Mouse (Mus musculus) natural killer cell, adult 2 months (primary cell): Measurements from ENCODE around the gene Rab40c.

Experiments
- DNase-seq, 2 experiments: peaks; one replicate each; pipeline ENCODE4 v3.0.0; 2022; ENCODE audit warnings: low spot score in 2 of 2

Rab40c gene

GRCm38 (mm10) chr17:25900193-25900592 is 19.3 kb downstream of the Rab40c start:
- DNase-seq: no peak

- DNase-seq: no peak
Observed at GRCm38 (mm10) chr17:25895891-25896290, 23.6 kb downstream of the Rab40c start.

GRCm38 (mm10) chr17:25895415-25895814 is 24.1 kb downstream of the Rab40c start:
- DNase-seq: no peak

DNA sequence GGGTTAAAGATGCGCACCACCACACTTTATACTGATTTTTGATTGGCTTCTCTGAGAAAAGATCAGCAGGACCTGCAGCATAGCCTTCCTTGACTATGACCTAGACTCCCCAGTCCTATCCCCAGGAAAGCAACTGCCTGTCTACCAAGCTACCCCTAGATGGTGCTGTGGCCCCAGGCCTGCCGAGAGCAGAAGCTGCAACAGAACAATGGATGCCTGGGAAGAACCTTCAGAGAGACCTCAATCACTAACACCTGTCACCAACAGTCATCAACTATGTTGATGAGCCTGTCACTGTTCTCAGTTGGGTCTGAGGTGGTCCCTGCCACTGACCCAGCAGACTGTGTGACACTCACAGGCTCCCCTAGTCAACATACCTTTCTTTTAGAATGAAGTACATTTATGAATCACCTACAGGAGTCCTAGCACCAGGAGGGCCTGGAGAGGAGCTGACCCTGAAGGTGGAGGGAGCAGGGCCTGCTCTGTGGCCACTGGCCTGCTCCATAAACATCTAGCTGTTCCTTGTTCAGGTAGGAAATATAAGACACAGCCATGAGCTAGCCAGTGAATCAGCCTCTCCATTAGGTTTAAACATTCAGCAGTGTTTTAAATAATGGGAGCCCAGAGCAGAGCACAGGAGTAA is 25.4 kb downstream of the Rab40c start:
- peak; percentile 43 to 69 for DNase-seq

GRCm38 (mm10) chr17:25888837-25889236 is 30.7 kb downstream of the Rab40c start:
- no peak for DNase-seq

- DNase-seq: no peak
Observed at GRCm38 (mm10) chr17:25887467-25887866, 32.1 kb downstream of the Rab40c start.

- no peak for DNase-seq
Observed at GRCm38 (mm10) chr17:25886806-25887205, 32.7 kb downstream of the Rab40c start.

DNA sequence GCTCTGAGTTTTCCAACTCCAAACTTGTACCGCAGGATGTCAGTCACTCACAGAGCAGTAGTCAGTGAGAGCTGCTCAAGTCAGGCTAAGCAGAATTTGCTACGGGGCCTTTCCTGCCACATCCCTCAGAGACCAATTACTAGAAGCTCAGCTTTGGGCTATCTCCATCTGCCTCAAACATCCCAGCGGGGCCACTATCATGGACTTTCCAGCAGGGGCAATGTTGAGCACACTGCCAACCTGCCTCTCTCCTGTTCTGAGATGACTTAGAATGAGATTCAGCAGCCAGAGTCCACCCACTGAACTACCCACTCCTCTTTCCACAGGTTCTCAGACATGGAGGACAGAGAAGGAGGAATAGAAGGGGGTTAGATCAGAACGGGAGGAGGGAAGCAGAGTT is 33.9 kb downstream of the Rab40c start:
- no peak for DNase-seq

GRCm38 (mm10) chr17:25883824-25884223 is 35.7 kb downstream of the Rab40c start:
- DNase-seq: no peak

DNA sequence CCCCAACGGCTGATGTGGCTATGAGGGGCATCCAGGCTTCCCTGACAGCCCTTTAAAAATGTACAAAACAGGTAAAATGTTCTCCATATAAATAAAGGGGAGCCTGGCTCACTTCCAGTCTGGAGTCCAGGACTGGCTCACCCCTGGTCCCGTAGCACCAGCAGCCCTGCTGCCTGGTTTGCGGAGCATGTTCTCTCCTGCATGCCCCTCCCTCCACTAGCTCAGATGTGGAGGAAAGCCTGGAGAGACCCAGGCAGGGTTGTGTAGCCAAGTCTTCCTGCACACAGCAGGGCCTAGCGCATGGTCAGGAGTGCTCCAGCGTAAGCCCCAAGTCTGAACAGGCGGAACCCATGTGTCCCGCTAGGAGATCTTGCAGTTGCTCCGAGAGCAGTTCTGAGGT is 36.3 kb downstream of the Rab40c start:
- no peak for DNase-seq

- DNase-seq: no peak
Observed at GRCm38 (mm10) chr17:25882306-25882705, 37.2 kb downstream of the Rab40c start.

- no peak for DNase-seq
Observed at GRCm38 (mm10) chr17:25881691-25882090, 37.8 kb downstream of the Rab40c start.

- DNase-seq: no peak
Observed at GRCm38 (mm10) chr17:25880913-25881641, 38.5 kb downstream of the Rab40c start.

DNA sequence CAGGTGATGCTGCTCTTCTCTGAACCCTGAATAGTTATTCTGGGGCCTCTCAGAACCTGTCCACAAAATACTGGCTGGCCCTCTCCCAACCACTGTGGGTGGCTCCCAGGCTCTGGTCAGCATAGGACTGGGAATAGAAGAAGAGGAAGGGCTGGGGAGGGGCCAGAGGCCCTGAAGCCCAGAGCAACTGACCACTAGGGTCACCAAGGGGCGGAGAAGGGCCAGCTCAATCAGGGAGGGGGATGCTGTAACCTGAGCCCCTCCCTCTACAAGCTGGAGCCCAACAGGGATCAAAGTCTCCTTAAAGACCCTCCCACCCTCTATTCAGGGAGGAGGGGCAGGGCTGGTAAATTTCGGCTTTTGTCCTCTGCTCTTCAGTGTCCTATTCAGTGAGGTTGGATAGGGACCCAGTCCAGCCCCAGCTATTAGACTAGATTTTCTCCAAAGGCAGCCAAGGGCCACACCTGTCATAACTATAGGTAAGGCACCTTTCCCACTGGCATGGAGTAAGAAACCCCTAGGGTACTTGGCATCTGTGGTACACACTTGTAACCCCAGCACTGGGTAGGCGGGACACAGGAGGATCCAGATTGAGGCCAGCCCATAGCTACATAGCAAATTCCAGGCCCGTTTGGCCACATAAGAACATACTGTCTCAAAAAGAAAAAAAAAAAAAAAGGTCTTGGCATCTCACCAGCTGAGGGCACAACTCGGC is 39.2 kb downstream of the Rab40c start, which contains the start of gene Wfikkn1:
TSS of gene Wfikkn1 (minus strand) at position 663 of the 715 bp plus-strand sequence.
- DNase-seq: no peak

DNA sequence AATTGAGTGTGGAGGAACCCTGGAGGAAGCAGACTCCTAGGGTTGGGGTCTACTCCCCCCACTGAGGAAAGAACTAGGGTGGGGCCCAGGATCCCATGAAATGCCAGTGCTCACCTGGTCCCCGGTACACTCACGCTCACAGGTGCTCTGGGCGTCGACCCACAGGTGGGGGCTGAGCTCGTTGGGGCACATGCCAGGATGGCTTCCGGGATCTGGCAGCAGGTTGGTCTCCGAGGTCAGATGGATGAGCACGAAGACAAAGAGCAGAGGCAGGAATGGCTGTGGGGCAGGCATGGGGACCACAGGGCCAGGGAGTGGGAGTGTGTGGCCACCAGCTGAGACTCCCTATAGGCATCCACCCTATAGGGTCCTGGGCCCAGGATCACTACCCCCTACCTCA is 39.8 kb downstream of the Rab40c start:
- no peak for DNase-seq

DNA sequence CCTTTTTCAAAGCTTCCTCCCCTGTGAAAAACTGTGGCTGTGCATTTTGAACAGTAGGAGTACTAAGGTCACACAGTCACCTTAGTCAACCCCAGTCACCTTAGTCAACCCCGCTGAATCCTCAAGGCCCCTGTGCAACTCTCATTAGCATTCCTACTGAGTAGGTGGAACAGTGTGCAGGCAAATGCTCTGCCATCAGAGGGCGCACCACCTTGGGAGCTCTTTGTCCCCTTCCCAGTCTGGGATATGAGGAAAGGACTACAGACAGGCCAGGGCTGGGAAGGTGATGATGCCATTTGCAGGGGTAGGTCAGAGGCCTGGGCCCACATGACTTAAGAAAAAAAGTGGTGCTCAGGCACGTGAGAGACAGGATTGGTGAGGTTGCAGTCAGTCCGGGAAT is 40.3 kb downstream of the Rab40c start:
- no peak for DNase-seq

DNA sequence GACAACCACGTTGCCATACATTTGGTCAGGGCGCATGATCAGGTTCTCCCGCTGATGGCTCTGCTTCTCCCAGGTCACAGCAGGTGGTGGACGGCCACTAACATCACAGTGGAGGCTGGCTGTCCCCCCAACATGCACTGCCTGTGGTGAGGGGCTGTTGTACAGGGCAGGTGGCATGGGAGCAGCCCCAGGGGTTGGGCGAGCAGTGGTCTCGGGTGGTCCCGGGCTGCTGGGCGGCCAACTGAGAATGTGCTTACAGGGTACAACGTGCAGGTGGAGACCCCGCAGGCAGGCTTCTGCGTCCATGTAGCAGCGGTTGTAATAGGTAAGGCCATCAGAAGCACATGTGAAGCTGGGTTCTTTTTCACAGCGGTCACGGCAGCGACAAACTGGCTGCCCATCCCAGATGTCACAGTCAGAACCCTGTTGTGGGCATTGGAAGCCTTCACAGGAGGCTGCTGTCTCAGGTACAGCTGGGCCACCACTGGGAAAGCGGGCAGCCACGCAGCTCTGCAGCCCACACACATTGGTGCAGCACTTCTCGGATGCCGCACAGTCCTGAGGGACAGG is 40.8 kb downstream of the Rab40c start:
- DNase-seq: no peak

DNA sequence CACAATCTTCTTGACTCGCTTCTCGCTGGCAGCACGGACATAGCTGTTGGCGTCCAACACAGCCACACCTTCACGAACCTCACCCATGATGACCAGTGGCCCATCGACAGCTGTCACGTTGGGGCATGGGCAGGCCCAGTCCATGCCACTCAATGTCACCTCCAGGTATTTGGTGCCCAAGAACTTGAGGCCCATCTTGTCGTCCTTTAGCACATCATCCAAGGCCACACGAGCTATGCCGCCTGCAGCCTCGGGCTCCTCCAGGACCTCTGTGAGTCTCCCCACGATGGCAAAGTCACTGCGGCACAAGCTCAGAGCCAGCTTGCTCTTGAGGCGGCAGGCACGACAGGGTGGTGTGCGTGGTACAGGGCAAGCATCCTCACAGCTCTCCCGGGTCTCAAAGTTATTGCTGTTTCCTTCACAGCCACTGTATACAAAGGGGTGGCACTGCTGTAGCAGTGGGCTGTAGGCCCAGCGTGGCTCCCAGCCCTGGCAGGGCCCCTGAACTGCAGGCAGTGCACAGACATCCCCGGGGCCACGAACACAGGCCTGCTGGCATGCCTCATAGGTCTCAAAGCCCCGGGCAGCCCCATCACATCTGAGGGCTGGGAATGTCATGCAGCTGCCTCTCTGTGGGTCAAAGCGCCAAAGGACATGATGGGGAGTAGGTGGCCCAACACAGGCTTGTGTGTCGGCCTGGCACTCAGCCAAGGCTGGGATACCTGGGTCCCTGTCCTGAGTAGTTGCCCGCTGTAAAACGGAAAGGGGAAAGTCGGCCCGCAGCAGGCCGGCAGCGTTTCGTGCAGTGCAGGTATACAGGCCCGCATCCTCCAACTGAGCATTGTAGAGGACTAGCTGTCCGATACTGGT is 41.6 kb downstream of the Rab40c start:
- no peak for DNase-seq

GRCm38 (mm10) chr17:25877025-25877424 is 42.5 kb downstream of the Rab40c start:
- no peak for DNase-seq

- DNase-seq: no peak
Observed at GRCm38 (mm10) chr17:25876347-25876915, 43.1 kb downstream of the Rab40c start.
